Mouse (Mus musculus) C2C12 (cell line): ENCODE data around the gene Copb1.

Experiments used
- CEBPB ChIP-seq: IDR thresholded peaks from one replicate; pipeline ENCODE4 v1.6.1; 2011; ENCODE audit warnings: low read depth, mild to moderate bottlenecking, control low read depth, moderate library complexity
- CTCF ChIP-seq: IDR thresholded peaks from one replicate; pipeline ENCODE4 v1.5.1; 2011; ENCODE audit not compliant: control insufficient read depth, insufficient read depth, insufficient read length
- MYOD1 ChIP-seq: IDR thresholded peaks from one replicate; pipeline ENCODE4 v1.6.1; 2011; ENCODE audit warnings: low read depth; ENCODE audit not compliant: control insufficient read depth, insufficient read length
- USF1 ChIP-seq: IDR thresholded peaks from one replicate; pipeline ENCODE4 v1.6.1; 2011; ENCODE audit warnings: low read depth, mild to moderate bottlenecking, control low read depth, moderate library complexity

DNA sequence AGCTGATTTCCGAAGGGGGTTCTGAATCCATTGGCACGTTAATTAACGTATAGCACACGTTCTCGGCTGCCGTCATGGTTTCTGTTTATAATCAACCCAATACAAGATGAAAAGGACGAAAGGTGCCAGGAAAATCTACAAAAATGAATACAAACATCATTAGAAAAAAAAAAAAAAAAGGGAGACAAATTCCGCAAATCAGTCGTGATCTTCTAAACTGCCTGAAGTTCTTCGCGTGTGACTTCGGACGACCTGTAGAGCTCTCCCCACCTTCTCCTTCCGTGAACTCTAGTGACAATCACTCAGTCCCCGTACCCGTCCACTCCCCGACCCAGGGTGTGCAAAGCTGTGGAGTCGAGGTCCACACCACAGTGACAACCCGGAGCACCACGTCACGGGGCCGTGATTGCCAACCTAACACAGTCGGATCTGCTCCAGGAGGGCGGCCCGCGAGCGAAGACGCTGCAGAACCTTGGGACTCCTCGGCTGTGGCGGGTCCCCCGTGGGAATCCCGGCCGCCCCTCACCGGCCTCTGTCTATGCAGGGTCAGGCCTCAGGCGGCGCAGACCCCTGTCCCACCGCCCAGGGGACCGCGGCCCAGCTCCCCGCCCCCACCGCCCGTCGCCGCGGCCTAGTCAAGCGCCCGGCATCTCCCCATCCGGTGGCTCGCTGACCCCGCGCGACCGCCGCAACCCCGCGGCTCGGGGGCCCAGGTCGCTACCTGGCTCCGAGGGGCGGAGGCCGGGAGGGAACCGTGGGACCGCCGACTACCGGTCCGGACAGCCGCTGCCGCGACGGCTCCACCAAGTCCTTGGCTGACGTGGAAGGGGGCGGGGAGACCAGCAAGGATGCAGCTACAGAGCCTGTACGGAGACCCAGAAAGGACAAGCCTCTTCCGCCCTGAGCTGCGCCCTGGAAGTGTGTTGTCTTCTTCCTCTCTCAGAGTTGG is at the start of gene Copb1:
- no peak for TF ChIP-seq USF1
- TF ChIP-seq CTCF: no peak
- no peak for TF ChIP-seq CEBPB
- no peak for TF ChIP-seq MYOD1
